Mouse (Mus musculus): ENCODE results near the gene Ctso. TPM values are rescaled to one million over a fixed set of nuclear protein-coding genes. Genes with fewer than 3 reads are reported as not detected.

Ctso gene
- polyA plus RNA-seq, 1 experiment: 7.0 TPM

DNA sequence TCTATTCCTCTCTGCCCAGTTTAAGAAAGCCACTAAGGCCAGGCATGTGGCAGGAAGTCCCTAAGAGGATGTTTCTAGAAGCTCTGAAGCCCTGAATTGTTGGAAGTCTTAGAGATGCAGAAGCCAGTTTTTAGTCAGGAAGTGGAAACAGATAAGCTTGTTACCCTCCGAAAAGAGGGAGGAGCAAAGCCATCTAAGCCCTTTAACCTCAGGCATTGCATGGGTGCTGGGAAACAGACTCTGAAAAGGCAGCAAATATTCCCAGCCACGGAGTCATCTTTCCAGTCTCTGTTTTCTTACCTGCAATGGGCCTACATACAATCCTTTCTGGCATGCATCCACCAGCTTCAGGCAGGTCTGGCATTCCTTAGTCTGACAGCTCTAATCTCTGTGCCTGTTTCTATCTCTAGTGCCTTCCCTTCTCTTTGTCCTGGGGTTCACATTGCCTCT is 57.3 kb downstream of the Ctso start:
- 26% methylated on average over 2 of the region's 2 CpGs for WGBS
- Histone ChIP-seq H3K4me3 (replicated peaks; ENCODE audit: control insufficient read depth, low read depth, low read length) (no peak overlapping the region), H3K27ac (ENCODE audit: control insufficient read depth, insufficient read depth, low read depth, low read length, poor library complexity) (no peak overlapping the region), H3K4me1 (ENCODE audit: control insufficient read depth, insufficient read depth, low read length) (no peaks in the 10 kb centered on the region)
- no peak for TF ChIP-seq CTCF (IDR thresholded peaks at IDR 0.05; ENCODE audit: control insufficient read depth, insufficient read depth, low read length)
- no peak for TF ChIP-seq POLR2A (IDR thresholded peaks at IDR 0.05; ENCODE audit: borderline replicate concordance, control insufficient read depth, low read depth, low read length)

GRCm38 (mm10) chr3:81990531-81990930 is 58.1 kb downstream of the Ctso start:
- Histone ChIP-seq H3K4me3 (replicated peaks; ENCODE audit: control insufficient read depth, low read depth, low read length) (no peak overlapping the region), H3K4me1 (ENCODE audit: control insufficient read depth, insufficient read depth, low read length) (no peaks in the 10 kb centered on the region), H3K27ac (ENCODE audit: control insufficient read depth, insufficient read depth, low read depth, low read length, poor library complexity) (no peak overlapping the region)
- TF ChIP-seq CTCF (IDR thresholded peaks at IDR 0.05; ENCODE audit: control insufficient read depth, insufficient read depth, low read length): no peak
- no peak for TF ChIP-seq POLR2A (IDR thresholded peaks at IDR 0.05; ENCODE audit: borderline replicate concordance, control insufficient read depth, low read depth, low read length)
- 68% methylated on average over 3 of the region's 3 CpGs for WGBS

- Histone ChIP-seq H3K27ac (ENCODE audit: control insufficient read depth, insufficient read depth, low read depth, low read length, poor library complexity) (no peak overlapping the region), H3K4me3 (replicated peaks; ENCODE audit: control insufficient read depth, low read depth, low read length) (no peak overlapping the region), H3K4me1 (ENCODE audit: control insufficient read depth, insufficient read depth, low read length) (no peaks in the 10 kb centered on the region)
- 48% methylated on average over 4 of the region's 4 CpGs for WGBS
- TF ChIP-seq CTCF (IDR thresholded peaks at IDR 0.05; ENCODE audit: control insufficient read depth, insufficient read depth, low read length) (no peak), POLR2A (IDR thresholded peaks at IDR 0.05; ENCODE audit: borderline replicate concordance, control insufficient read depth, low read depth, low read length) (no peak)
Observed at GRCm38 (mm10) chr3:81995371-81995770, 63.0 kb downstream of the Ctso start.

DNA sequence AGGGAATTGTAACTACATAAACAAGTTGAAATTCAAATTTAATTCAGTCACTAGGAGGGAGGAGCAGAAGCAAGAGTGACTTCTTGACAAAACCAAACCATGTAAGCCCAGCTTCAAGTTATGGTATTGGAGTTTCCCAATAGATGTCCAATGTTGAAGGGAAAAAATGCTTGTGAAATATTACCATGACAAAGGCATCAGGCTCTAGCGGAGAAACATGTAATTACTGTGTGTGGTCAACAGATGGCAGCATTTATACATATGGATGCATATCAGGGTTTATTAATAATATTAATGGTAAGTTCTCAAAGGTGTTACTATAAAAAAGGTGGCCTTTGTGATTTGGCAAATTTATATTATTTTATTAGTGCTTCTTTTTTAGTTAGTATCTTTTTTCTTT is 63.6 kb downstream of the Ctso start:
- no peak overlapping the region for H3K4me3 ChIP-seq (replicated peaks; ENCODE audit: control insufficient read depth, low read depth, low read length)
- WGBS: 0% methylated on average over 1 of the region's 1 CpGs

More for the DNA sequence above, 63.6 kb downstream of the Ctso start:
- no peak for TF ChIP-seq CTCF (IDR thresholded peaks at IDR 0.05; ENCODE audit: control insufficient read depth, insufficient read depth, low read length)
- TF ChIP-seq POLR2A (IDR thresholded peaks at IDR 0.05; ENCODE audit: borderline replicate concordance, control insufficient read depth, low read depth, low read length): no peak
- H3K4me1 ChIP-seq (ENCODE audit: control insufficient read depth, insufficient read depth, low read length): no peaks in the 10 kb centered on the region
- no peak overlapping the region for H3K27ac ChIP-seq (ENCODE audit: control insufficient read depth, insufficient read depth, low read depth, low read length, poor library complexity)

Other genes with a start within 250 kb of the Ctso start
- 1.7 and 7.8 TPM in 2 replicates for gene Tdo2, start 43.6 kb downstream of the Ctso start, polyA plus RNA-seq (2011; ENCODE audit: insufficient read depth, insufficient read length, low replicate concordance, missing spikeins)
- not detected in 2 replicates for gene Asic5, start 49.7 kb downstream of the Ctso start, polyA plus RNA-seq (2011; ENCODE audit: insufficient read depth, insufficient read length, low replicate concordance, missing spikeins)
- 5.2 and 5.6 TPM in 2 replicates for gene Gucy1b1, start 142.1 kb downstream of the Ctso start, polyA plus RNA-seq (2011; ENCODE audit: insufficient read depth, insufficient read length, low replicate concordance, missing spikeins)
- 3.0 and 8.7 TPM in 2 replicates for gene Gucy1a1, start 213.2 kb downstream of the Ctso start, polyA plus RNA-seq (2011; ENCODE audit: insufficient read depth, insufficient read length, low replicate concordance, missing spikeins)